Mouse (Mus musculus) stomach, embryonic 16.5 days (tissue): ENCODE results near the gene Tesk1. TPM values are rescaled to one million over a fixed set of nuclear protein-coding genes. Genes with fewer than 3 reads are reported as not detected.

ENCODE experiments used
- ATAC-seq: fragments of 200-750 bp; cut with Nextera tagmentation; 2 replicates; pipeline ENCODE4 v1.8.0; 2017; ENCODE audit warnings: moderate number of reproducible peaks, moderate TSS enrichment; ENCODE audit not compliant: insufficient read depth, low FRiP score
- H3K27ac ChIP-seq: fragments of 300-500 bp; sonication (generic); 2 replicates; pipeline ENCODE4 v1.5.1; 2014; ENCODE audit warnings: low read length
- H3K27me3 ChIP-seq: fragments of 300-500 bp; sonication (generic); 2 replicates; pipeline ENCODE4 v1.6.1; 2014; ENCODE audit warnings: low read length, control low read depth, mixed read lengths; ENCODE audit not compliant: control insufficient read depth, insufficient read depth
- H3K36me3 ChIP-seq: fragments of 300-500 bp; sonication (generic); 2 replicates; pipeline ENCODE4 v1.6.1; 2014; ENCODE audit warnings: low read length; ENCODE audit not compliant: control insufficient read depth, insufficient read depth
- H3K4me1 ChIP-seq: fragments of 300-500 bp; sonication (generic); 2 replicates; pipeline ENCODE4 v1.6.1; 2014; ENCODE audit warnings: low read length, control low read depth, mixed read lengths; ENCODE audit not compliant: control insufficient read depth, insufficient read depth
- H3K4me2 ChIP-seq: fragments of 300-500 bp; sonication (generic); 2 replicates; pipeline ENCODE4 v1.6.1; 2014; ENCODE audit warnings: low read depth, low read length, mixed read lengths
- H3K4me3 ChIP-seq: fragments of 300-500 bp; sonication (generic); replicated peaks from 2 replicates; pipeline ENCODE4 v1.5.1; 2014; ENCODE audit warnings: mild to moderate bottlenecking, low read length
- H3K9ac ChIP-seq: fragments of 300-500 bp; sonication (generic); 2 replicates; pipeline ENCODE4 v1.6.1; 2014; ENCODE audit warnings: low read length
- H3K9me3 ChIP-seq: fragments of 300-500 bp; sonication (generic); replicated peaks from 2 replicates; pipeline ENCODE4 v1.6.1; 2016; ENCODE audit warnings: low read length, control low read depth; ENCODE audit not compliant: control insufficient read depth
- WGBS: fragments of 180-500 bp; shearing (Covaris S2); extraction: QIAGEN DNeasy Blood & Tissue Kit; methylation state at CpG from one replicate; pipeline ENCODE4 v1.1.7; 2014; 5-methylcytosine and 5-hydroxymethylcytosine counted together
- polyA plus RNA-seq: library from polyadenylated mRNA; unstranded; fragments of >200 nt; fragmentation: Nextera tagmentation; extraction: Ambion mirVana; gene quantifications from 2 replicates; pipeline ENCODE4 v1.2.1, GENCODE M21; 2015

The Tesk1 gene
- polyA plus RNA-seq, 1 experiment from 2014 or later, result 1.7 TPM

- Histone ChIP-seq H3K36me3 (0 out of 2 replicates have a peak, but pooled peaks cover 4% of the 10 kb centered on the region), H3K9ac (no peak overlapping the region), H3K27me3 (no peaks in the 10 kb centered on the region), H3K27ac (peak overlapping the region; percentile 36; the same call in 1 of the 2 replicates), H3K9me3 (no peaks in the 10 kb centered on the region), H3K4me2 (peak overlapping the region; percentile 37), H3K4me1 (peaks cover 3% of the 10 kb centered on the region; the same call in 1 of the 2 replicates), H3K4me3 (peak overlapping the region; percentile 26)
- 38% methylated on average over 12 of the region's 12 CpGs for WGBS
- ATAC-seq, result no peak
Observed at GRCm38 (mm10) chr4:43492101-43492820, 50.5 kb downstream of the Tesk1 start.

- peak within 1 kb of the TSS; percentile 89 for H3K27ac ChIP-seq
- H3K27me3 ChIP-seq, result no peaks in the 10 kb centered on the region
- H3K36me3 ChIP-seq, result 0 out of 2 replicates have a peak, but pooled peaks cover 4% of the 10 kb centered on the region
- peak within 1 kb of the TSS; percentile 57 for H3K4me3 ChIP-seq
- peaks cover 9% of the 10 kb centered on the region for H3K4me1 ChIP-seq
- under 1% methylated on average over 25 of the region's 25 CpGs for WGBS
- no peaks in the 10 kb centered on the region for H3K9me3 ChIP-seq
- peak; percentile 97 for ATAC-seq
- H3K9ac ChIP-seq, result peak within 1 kb of the TSS; percentile 77
- H3K4me2 ChIP-seq, result peak within 1 kb of the TSS; percentile 64
Observed at GRCm38 (mm10) chr4:43492821-43493185, 51.1 kb downstream of the Tesk1 start, which contains the start of gene Ccdc107. Gene Ccdc107 (plus strand): TSS chr4:43492900.

GRCm38 (mm10) chr4:43493186-43493845 is 51.6 kb downstream of the Tesk1 start:
- ATAC-seq, result peak; percentile 89
- H3K27ac ChIP-seq, result peak overlapping the region; percentile 89

GRCm38 (mm10) chr4:43493846-43494240 is 52.1 kb downstream of the Tesk1 start:
- Histone ChIP-seq H3K9me3 (no peaks in the 10 kb centered on the region), H3K27me3 (no peaks in the 10 kb centered on the region), H3K4me1 (peaks cover 14% of the 10 kb centered on the region), H3K9ac (peak overlapping the region; percentile 77), H3K4me3 (peak overlapping the region; percentile 57), H3K4me2 (peak overlapping the region; percentile 64), H3K27ac (peak overlapping the region; percentile 89), H3K36me3 (0 out of 2 replicates have a peak, but pooled peaks cover 4% of the 10 kb centered on the region)
- ATAC-seq, result no peak
- 1% methylated on average over 9 of the region's 9 CpGs for WGBS

More at GRCm38 (mm10) chr4:43493186-43493845, 51.6 kb downstream of the Tesk1 start:
- Histone ChIP-seq H3K9ac (peak overlapping the region; percentile 77), H3K4me2 (peak overlapping the region; percentile 64), H3K4me1 (peaks cover 14% of the 10 kb centered on the region), H3K9me3 (no peaks in the 10 kb centered on the region), H3K27me3 (no peaks in the 10 kb centered on the region), H3K36me3 (0 out of 2 replicates have a peak, but pooled peaks cover 4% of the 10 kb centered on the region), H3K4me3 (peak overlapping the region; percentile 57)
- WGBS, result under 1% methylated on average over 47 of the region's 47 CpGs

- 68% methylated on average over 6 of the region's 6 CpGs for WGBS
- H3K27ac ChIP-seq, result peak overlapping the region; percentile 64; the same call in 1 of the 2 replicates
Observed at GRCm38 (mm10) chr4:43496587-43496986, 54.8 kb downstream of the Tesk1 start.

GRCm38 (mm10) chr4:43497405-43497804 is 55.7 kb downstream of the Tesk1 start:
- no peak overlapping the region for H3K27ac ChIP-seq
- H3K4me2 ChIP-seq, result peak overlapping the region; percentile 88
- H3K9ac ChIP-seq, result no peak overlapping the region
- no peak for ATAC-seq
- H3K4me3 ChIP-seq, result no peak overlapping the region
- no peaks in the 10 kb centered on the region for H3K27me3 ChIP-seq
- no peaks in the 10 kb centered on the region for H3K9me3 ChIP-seq
- WGBS, result 92% methylated on average over 8 of the region's 8 CpGs
- 0 out of 2 replicates have a peak, but pooled peaks cover 4% of the 10 kb centered on the region for H3K36me3 ChIP-seq
- peaks cover 20% of the 10 kb centered on the region for H3K4me1 ChIP-seq

More at GRCm38 (mm10) chr4:43496587-43496986, 54.8 kb downstream of the Tesk1 start:
- H3K4me1 ChIP-seq, result peaks cover 20% of the 10 kb centered on the region
- H3K4me2 ChIP-seq, result no peak overlapping the region
- ATAC-seq, result no peak
- 0 out of 2 replicates have a peak, but pooled peaks cover 4% of the 10 kb centered on the region for H3K36me3 ChIP-seq
- no peaks in the 10 kb centered on the region for H3K27me3 ChIP-seq
- no peaks in the 10 kb centered on the region for H3K9me3 ChIP-seq
- H3K9ac ChIP-seq, result no peak overlapping the region
- no peak overlapping the region for H3K4me3 ChIP-seq

Other genes starting within 250 kb of the Tesk1 start
- gene Atp8b5, start 174.8 kb upstream of the Tesk1 start, polyA plus RNA-seq, result 0.19 and 0.22 TPM in 2 replicates
- gene Rusc2, start 60.0 kb upstream of the Tesk1 start, polyA plus RNA-seq, result 10.4 and 15.1 TPM in 2 replicates
- gene Fam166b, start 12.8 kb upstream of the Tesk1 start, polyA plus RNA-seq, result not detected in 2 replicates
- gene Cd72, start 12.7 kb downstream of the Tesk1 start, polyA plus RNA-seq, result 2.6 and 3.5 TPM in 2 replicates
- not detected in 2 replicates for gene Sit1, start 41.8 kb downstream of the Tesk1 start, polyA plus RNA-seq
- 106 and 113 TPM in 2 replicates for gene Ccdc107, start 51.0 kb downstream of the Tesk1 start, polyA plus RNA-seq
- gene Arhgef39, start 57.8 kb downstream of the Tesk1 start, polyA plus RNA-seq, result 45.0 and 46.1 TPM in 2 replicates
- gene Car9, start 65.0 kb downstream of the Tesk1 start, polyA plus RNA-seq, result 22.3 and 22.9 TPM in 2 replicates
- gene Tpm2, start 81.8 kb downstream of the Tesk1 start, polyA plus RNA-seq, result 1,306 and 1,388 TPM in 2 replicates
- 71.4 and 84.7 TPM in 2 replicates for gene Creb3, start 120.4 kb downstream of the Tesk1 start, polyA plus RNA-seq
- 62.6 and 64.8 TPM in 2 replicates for gene Tln1, start 120.8 kb downstream of the Tesk1 start, polyA plus RNA-seq
- 25.9 and 37.2 TPM in 2 replicates for gene Rgp1, start 136.8 kb downstream of the Tesk1 start, polyA plus RNA-seq
- 14.2 and 15.6 TPM in 2 replicates for gene Gba2, start 136.9 kb downstream of the Tesk1 start, polyA plus RNA-seq
- gene Msmp, start 142.6 kb downstream of the Tesk1 start, polyA plus RNA-seq, result 0.48 and 0.95 TPM in 2 replicates
- 8.9 and 9.6 TPM in 2 replicates for gene Npr2, start 190.0 kb downstream of the Tesk1 start, polyA plus RNA-seq
- 1.3 TPM in 2 replicates for gene Spag8, start 211.7 kb downstream of the Tesk1 start, polyA plus RNA-seq
- 97.0 and 101 TPM in 2 replicates for gene Hint2, start 214.5 kb downstream of the Tesk1 start, polyA plus RNA-seq
- 3.0 and 3.5 TPM in 2 replicates for gene Tmem8b, start 227.0 kb downstream of the Tesk1 start, polyA plus RNA-seq
- 2.6 and 3.2 TPM in 2 replicates for gene Fam221b, start 227.2 kb downstream of the Tesk1 start, polyA plus RNA-seq